Mouse (Mus musculus) liver, postnatal 0 days (tissue): ENCODE measurements around the gene Olfr480. TPM values are rescaled to one million over a fixed set of nuclear protein-coding genes. Genes with fewer than 3 reads are reported as not detected.

ENCODE experiments used
- ATAC-seq: fragments of 200-750 bp; cut with Nextera tagmentation; 2 replicates; pipeline ENCODE4 v1.8.0; 2017; ENCODE audit warnings: mild to moderate bottlenecking, moderate library complexity
- DNase-seq: peaks from one replicate; pipeline ENCODE4 v3.0.0-alpha.2; 2016
- H3K27ac ChIP-seq: fragments of 300-500 bp; sonication (generic); 2 replicates; pipeline ENCODE4 v1.5.1; 2014; ENCODE audit warnings: antibody characterized with exemption, moderate library complexity, mild to moderate bottlenecking, low read depth
- H3K27me3 ChIP-seq: fragments of 300-500 bp; sonication (generic); 2 replicates; pipeline ENCODE4 v1.6.1; 2014; ENCODE audit warnings: low read length, control low read depth, mixed read lengths; ENCODE audit not compliant: insufficient read depth
- H3K36me3 ChIP-seq: fragments of 300-500 bp; sonication (generic); replicated peaks from 2 replicates; pipeline ENCODE4 v1.6.1; 2014; ENCODE audit warnings: mild to moderate bottlenecking, control low read depth, low read length, moderate library complexity, mixed read lengths; ENCODE audit not compliant: insufficient read depth
- H3K4me1 ChIP-seq: fragments of 300-500 bp; sonication (generic); 2 replicates; pipeline ENCODE4 v1.6.1; 2014; ENCODE audit warnings: antibody characterized with exemption, mild to moderate bottlenecking, control low read depth; ENCODE audit not compliant: insufficient read depth
- H3K4me2 ChIP-seq: fragments of 300-500 bp; sonication (generic); 2 replicates; pipeline ENCODE4 v1.6.1; 2014; ENCODE audit warnings: low read depth, mild to moderate bottlenecking, low read length, moderate library complexity, mixed read lengths
- H3K4me3 ChIP-seq: fragments of 300-500 bp; sonication (generic); 2 replicates; pipeline ENCODE4 v1.5.1; 2014; ENCODE audit warnings: low read depth, low read length
- H3K9ac ChIP-seq: fragments of 300-500 bp; sonication (generic); replicated peaks from 2 replicates; pipeline ENCODE4 v1.6.1; 2014; ENCODE audit warnings: mild to moderate bottlenecking, moderate library complexity
- H3K9me3 ChIP-seq: fragments of 300-500 bp; sonication (generic); 2 replicates; pipeline ENCODE4 v1.6.1; 2016; ENCODE audit warnings: mild to moderate bottlenecking, control low read depth, low read length, mixed read lengths
- CTCF ChIP-seq: sonication (generic); IDR thresholded peaks from 2 replicates; pipeline ENCODE4 v1.5.1; 2016; ENCODE audit warnings: antibody characterized with exemption, low read depth
- EP300 ChIP-seq: IDR thresholded peaks from 2 replicates; pipeline ENCODE4 v1.6.1; 2016; ENCODE audit warnings: antibody characterized with exemption, low read depth, mild to moderate bottlenecking
- WGBS: fragments of 180-500 bp; shearing (Covaris S2); extraction: QIAGEN DNeasy Blood & Tissue Kit; methylation state at CpG from one replicate; pipeline ENCODE4 v1.1.7; 2014; ENCODE audit not compliant: insufficient replicate concordance; 5-methylcytosine and 5-hydroxymethylcytosine counted together
- polyA plus RNA-seq: library from polyadenylated mRNA; unstranded; fragments of >200 nt; fragmentation: Nextera tagmentation; extraction: Ambion mirVana; gene quantifications from 2 replicates; pipeline ENCODE4 v1.2.1, GENCODE M21; 2015

Gene Olfr480
- not detected in 2 replicates for polyA plus RNA-seq

- no peak for DNase-seq
- no peak for TF ChIP-seq EP300
- TF ChIP-seq CTCF, result no peak
- ATAC-seq, result no peak
Observed at GRCm38 (mm10) chr7:108067246-108067645, at the start of gene Olfr480. Olfr480 (minus strand) TSS chr7:108067346.

GRCm38 (mm10) chr7:108100549-108100948 lies 33.4 kb upstream of the Olfr480 start, which contains the start of gene Olfr483:
Olfr483 (plus strand) TSS chr7:108100849.
- WGBS, result 76% methylated on average over 1 of the region's 1 CpGs
- Histone ChIP-seq H3K4me1 (no peaks in the 10 kb centered on the region), H3K9ac (no peak within 1 kb of the TSS), H3K27me3 (no peaks in the 10 kb centered on the region), H3K36me3 (no peaks in the 10 kb centered on the region), H3K4me3 (no peak within 1 kb of the TSS), H3K9me3 (no peaks in the 10 kb centered on the region), H3K27ac (no peak within 1 kb of the TSS), H3K4me2 (no peak within 1 kb of the TSS)
- no peak for ATAC-seq
- no peak for TF ChIP-seq CTCF
- TF ChIP-seq EP300, result no peak
- DNase-seq, result no peak

More at GRCm38 (mm10) chr7:108067246-108067645, at the start of gene Olfr480:
- no peaks in the 10 kb centered on the region for H3K36me3 ChIP-seq
- no peaks in the 10 kb centered on the region for H3K27me3 ChIP-seq
- H3K4me1 ChIP-seq, result no peaks in the 10 kb centered on the region
- 57% methylated on average over 1 of the region's 1 CpGs for WGBS
- no peak within 1 kb of the TSS for H3K4me2 ChIP-seq
- H3K9ac ChIP-seq, result no peak within 1 kb of the TSS
- H3K4me3 ChIP-seq, result no peak within 1 kb of the TSS
- no peaks in the 10 kb centered on the region for H3K9me3 ChIP-seq
- no peak within 1 kb of the TSS for H3K27ac ChIP-seq

- WGBS, result 68% methylated on average over 1 of the region's 1 CpGs
- TF ChIP-seq CTCF, result no peak
- no peak for TF ChIP-seq EP300
Observed at GRCm38 (mm10) chr7:108097486-108097885, 30.3 kb upstream of the Olfr480 start, which contains the start of gene Olfr482. Olfr482 (minus strand) TSS chr7:108097586.

GRCm38 (mm10) chr7:108079555-108079954 lies 12.4 kb upstream of the Olfr480 start, which contains the start of gene Olfr481:
Olfr481 (plus strand) TSS chr7:108079855.
- Histone ChIP-seq H3K4me1 (no peaks in the 10 kb centered on the region), H3K27ac (no peak within 1 kb of the TSS), H3K36me3 (no peaks in the 10 kb centered on the region), H3K27me3 (no peaks in the 10 kb centered on the region), H3K4me3 (no peak within 1 kb of the TSS), H3K9ac (no peak within 1 kb of the TSS), H3K9me3 (no peaks in the 10 kb centered on the region), H3K4me2 (no peak within 1 kb of the TSS)
- TF ChIP-seq EP300, result no peak
- no peak for TF ChIP-seq CTCF
- ATAC-seq (no peak), DNase-seq (no peak)

More at GRCm38 (mm10) chr7:108097486-108097885, 30.3 kb upstream of the Olfr480 start, which contains the start of gene Olfr482:
- Histone ChIP-seq H3K4me1 (no peaks in the 10 kb centered on the region), H3K9me3 (no peaks in the 10 kb centered on the region), H3K27me3 (no peaks in the 10 kb centered on the region), H3K27ac (no peak within 1 kb of the TSS), H3K4me3 (no peak within 1 kb of the TSS), H3K9ac (no peak within 1 kb of the TSS), H3K36me3 (no peaks in the 10 kb centered on the region), H3K4me2 (no peak within 1 kb of the TSS)
- ATAC-seq (no peak), DNase-seq (no peak)

GRCm38 (mm10) chr7:108050393-108050792 lies 16.8 kb downstream of the Olfr480 start, which contains the start of gene Olfr479:
Olfr479 (plus strand) TSS chr7:108050693.
- Histone ChIP-seq H3K27me3 (no peaks in the 10 kb centered on the region), H3K4me2 (no peak within 1 kb of the TSS), H3K9ac (no peak within 1 kb of the TSS), H3K27ac (no peak within 1 kb of the TSS), H3K4me3 (no peak within 1 kb of the TSS), H3K36me3 (no peaks in the 10 kb centered on the region), H3K4me1 (no peaks in the 10 kb centered on the region), H3K9me3 (no peaks in the 10 kb centered on the region)
- TF ChIP-seq EP300 (no peak), CTCF (no peak)
- no peak for ATAC-seq
- DNase-seq, result no peak
- WGBS, result 82% methylated on average over 2 of the region's 2 CpGs

GRCm38 (mm10) chr7:108033889-108034288 lies 33.3 kb downstream of the Olfr480 start, which contains the start of gene Olfr478:
Olfr478 (minus strand) TSS chr7:108033989.
- no peak for ATAC-seq
- TF ChIP-seq EP300 (no peak), CTCF (no peak)

More at GRCm38 (mm10) chr7:108033889-108034288, 33.3 kb downstream of the Olfr480 start, which contains the start of gene Olfr478:
- Histone ChIP-seq H3K27ac (no peak within 1 kb of the TSS), H3K9me3 (0 out of 2 replicates have a peak, but pooled peaks cover 3% of the 10 kb centered on the region), H3K27me3 (no peaks in the 10 kb centered on the region), H3K4me2 (no peak within 1 kb of the TSS), H3K36me3 (no peaks in the 10 kb centered on the region), H3K9ac (no peak within 1 kb of the TSS), H3K4me1 (no peaks in the 10 kb centered on the region), H3K4me3 (no peak within 1 kb of the TSS)
- DNase-seq, result no peak
- WGBS, result 57% methylated on average over 3 of the region's 3 CpGs

Other genes starting within 250 kb of the Olfr480 start
- not detected in 2 replicates for gene Olfr469, start 241.8 kb downstream of the Olfr480 start, polyA plus RNA-seq
- not detected in 2 replicates for gene Olfr470, start 219.9 kb downstream of the Olfr480 start, polyA plus RNA-seq
- gene Olfr472, start 169.4 kb downstream of the Olfr480 start, polyA plus RNA-seq, result not detected in 2 replicates
- gene Olfr473, start 136.9 kb downstream of the Olfr480 start, polyA plus RNA-seq, result not detected in 2 replicates
- gene Olfr474, start 112.7 kb downstream of the Olfr480 start, polyA plus RNA-seq, result not detected in 2 replicates
- gene Olfr476, start 102.5 kb downstream of the Olfr480 start, polyA plus RNA-seq, result not detected in 2 replicates
- gene Olfr477, start 80.7 kb downstream of the Olfr480 start, polyA plus RNA-seq, result not detected in 2 replicates
- gene Olfr478, start 33.4 kb downstream of the Olfr480 start, polyA plus RNA-seq, result not detected in 2 replicates
- gene Olfr479, start 16.7 kb downstream of the Olfr480 start, polyA plus RNA-seq, result not detected in 2 replicates
- not detected in 2 replicates for gene Olfr481, start 12.5 kb upstream of the Olfr480 start, polyA plus RNA-seq
- not detected in 2 replicates for gene Olfr482, start 30.2 kb upstream of the Olfr480 start, polyA plus RNA-seq
- not detected in 2 replicates for gene Olfr483, start 33.5 kb upstream of the Olfr480 start, polyA plus RNA-seq
- gene Olfr484, start 60.1 kb upstream of the Olfr480 start, polyA plus RNA-seq, result not detected in 2 replicates
- not detected in 2 replicates for gene Olfr485, start 92.5 kb upstream of the Olfr480 start, polyA plus RNA-seq
- gene Olfr486, start 105.4 kb upstream of the Olfr480 start, polyA plus RNA-seq, result not detected in 2 replicates
- gene Olfr487, start 147.3 kb upstream of the Olfr480 start, polyA plus RNA-seq, result not detected in 2 replicates
- gene Olfr488, start 191.0 kb upstream of the Olfr480 start, polyA plus RNA-seq, result not detected in 2 replicates
- gene Olfr490, start 221.6 kb upstream of the Olfr480 start, polyA plus RNA-seq, result not detected in 2 replicates
- gene Olfr491, start 246.1 kb upstream of the Olfr480 start, polyA plus RNA-seq, result not detected in 2 replicates